Mouse (Mus musculus): ENCODE results near the gene Ythdf2.
"Not testable (repeated sequence)": the region's sequence is repeated elsewhere in the genome, so short reads cannot be mapped to it uniquely, and the experiment has no call there.

Gene Ythdf2

DNA sequence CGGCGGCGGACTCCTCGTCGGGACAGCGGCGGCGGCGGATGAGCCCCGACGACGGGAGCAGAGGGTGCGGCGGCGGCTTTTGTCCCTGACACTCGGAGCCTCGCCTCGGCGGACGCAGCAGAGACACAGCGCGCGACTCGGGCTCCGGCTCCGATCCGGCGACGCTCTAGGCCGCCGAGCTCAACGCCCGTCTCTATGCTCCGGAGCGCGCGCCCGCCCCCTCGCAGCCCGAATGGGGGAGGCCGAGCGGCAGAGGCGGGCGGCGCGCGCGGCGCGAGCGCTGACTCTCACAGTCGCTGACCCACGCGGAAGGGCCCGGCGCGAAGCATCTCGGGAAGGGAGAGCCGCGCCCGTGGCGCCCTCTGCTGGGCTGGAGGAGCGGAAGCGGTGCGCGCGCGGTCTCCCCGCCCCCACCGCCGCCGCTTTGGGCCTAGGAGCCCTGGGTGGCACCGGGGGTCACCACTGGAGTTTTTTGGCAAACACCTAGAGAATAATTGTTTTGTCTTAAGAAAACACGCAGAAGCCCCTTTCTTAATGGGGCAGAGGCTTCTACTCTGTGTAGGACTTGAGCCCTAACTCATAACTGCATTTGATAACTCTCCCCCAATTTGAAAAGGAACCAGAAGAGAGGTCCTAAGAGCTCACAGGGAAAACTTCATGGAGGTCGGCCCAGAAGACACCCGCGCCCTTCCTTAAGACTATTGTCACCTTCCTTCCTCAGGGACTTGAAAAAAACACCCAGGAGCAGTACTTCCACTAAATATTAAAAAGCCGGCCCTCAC is at the start of gene Ythdf2:
TSS of gene Ythdf2 (minus strand) at position 351 of the 782 bp plus-strand sequence.
- peak; percentile 97 for DNase-seq (ENCODE audit: low read depth)

DNA sequence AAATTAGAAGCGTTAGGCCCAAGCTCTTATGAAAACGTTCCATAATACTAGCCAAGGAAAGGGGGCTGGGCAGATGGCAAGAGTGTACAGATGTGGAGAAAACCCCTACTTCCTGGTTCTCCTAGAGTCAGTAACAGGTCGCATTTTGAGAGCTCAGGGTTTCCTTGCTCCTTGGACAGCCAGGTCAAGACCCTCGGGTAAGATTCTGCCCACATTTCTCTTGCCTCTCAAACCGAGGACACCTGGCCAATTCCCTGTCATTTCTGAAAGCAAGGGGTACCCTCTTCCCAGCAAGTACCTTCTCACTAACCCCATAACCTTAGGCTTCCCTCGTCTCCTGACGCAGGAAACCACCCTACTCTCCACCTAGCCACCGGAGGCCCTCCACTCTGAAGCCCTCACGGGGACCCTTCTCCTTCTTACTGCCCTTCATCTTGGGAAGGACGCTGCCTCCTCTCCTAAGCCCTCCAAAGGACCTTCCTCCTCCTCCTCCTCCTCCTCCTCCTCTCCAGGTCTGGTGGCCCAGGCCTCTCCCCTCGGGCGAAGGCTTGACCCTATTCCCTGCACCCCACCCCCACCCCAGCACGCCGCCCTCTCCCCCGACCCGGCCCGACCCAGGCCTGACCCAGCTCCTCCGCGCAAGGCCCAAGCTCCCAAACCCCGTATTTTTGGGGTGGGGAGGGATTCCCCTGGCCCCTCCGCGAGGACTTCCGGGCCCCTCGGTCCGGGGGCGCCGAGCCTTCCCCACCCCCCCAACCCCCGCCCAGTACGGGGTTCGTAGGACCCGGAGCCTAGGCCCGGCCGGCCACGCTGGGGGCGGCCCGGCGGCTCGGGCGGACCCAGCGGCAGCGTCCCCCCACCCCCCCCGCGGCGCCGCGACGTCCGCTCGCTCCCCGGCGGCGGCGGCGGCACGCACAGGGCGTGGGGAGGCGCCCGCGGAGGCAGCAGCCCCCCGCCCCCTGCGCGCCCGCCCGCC is 48.6 kb upstream of the Ythdf2 start:
- peak; percentile 76 for DNase-seq (ENCODE audit: low read depth)

DNA sequence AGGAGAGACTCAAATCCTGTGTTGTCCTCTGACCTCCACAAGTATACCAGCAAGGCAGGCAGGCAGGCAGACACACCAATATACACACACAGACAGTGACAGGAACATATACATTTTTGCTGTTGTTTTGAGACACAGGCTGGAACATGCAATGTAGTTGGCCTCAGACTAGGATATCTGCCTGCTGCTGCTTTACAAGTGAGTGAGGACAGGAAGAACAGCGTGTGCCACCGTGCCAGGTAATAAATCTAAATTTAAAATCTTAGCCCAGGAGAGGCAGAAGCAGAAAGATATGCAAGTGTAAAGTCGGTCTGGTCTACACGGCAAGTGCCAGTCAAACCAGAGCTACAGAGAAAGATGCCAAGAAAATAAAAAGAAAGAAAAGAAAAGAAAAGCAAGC is 47.1 kb upstream of the Ythdf2 start:
- DNase-seq (ENCODE audit: low read depth) = no peak

DNA sequence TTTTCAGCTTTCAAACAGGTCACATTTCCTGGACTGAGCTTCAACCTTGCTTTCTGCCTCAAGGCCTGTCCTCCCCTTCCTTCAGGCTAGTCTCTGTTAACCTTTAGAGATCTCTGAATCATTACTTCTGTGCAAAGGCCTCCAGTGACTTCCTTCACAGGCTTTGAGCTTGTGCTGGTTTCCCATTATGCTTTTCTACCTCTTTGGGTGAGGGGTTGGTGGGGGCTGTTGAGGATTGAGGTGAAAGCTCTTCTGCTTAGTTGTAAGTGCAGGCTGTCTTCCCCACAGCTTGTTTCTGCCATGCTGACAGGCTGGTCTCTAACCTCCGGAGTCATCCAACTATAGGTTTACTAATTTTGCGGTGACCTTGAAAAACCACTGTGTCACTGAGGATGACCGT is 44.3 kb upstream of the Ythdf2 start:
- DNase-seq (ENCODE audit: low read depth) = no peak

DNA sequence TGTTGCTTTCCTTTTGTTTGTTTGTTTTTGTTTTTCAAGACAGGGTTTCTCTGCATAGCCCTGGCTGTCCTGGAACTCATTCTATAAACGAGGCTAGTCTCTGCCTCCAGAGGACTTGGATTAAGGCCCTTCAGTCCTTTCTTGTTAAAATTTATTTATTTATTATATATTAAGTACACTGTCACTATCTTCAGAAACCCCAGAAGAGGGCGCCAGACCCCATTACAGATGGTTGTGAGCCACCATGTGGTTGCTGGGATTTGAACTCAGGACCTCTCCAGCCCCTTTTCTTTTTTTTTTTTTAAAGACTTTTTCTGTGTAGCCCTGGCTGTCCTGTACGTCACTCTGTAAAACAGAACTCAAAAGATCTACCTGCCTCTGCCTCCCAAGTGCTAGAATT is 42.9 kb upstream of the Ythdf2 start:
- DNase-seq (ENCODE audit: low read depth) = peak; percentile 34

DNA sequence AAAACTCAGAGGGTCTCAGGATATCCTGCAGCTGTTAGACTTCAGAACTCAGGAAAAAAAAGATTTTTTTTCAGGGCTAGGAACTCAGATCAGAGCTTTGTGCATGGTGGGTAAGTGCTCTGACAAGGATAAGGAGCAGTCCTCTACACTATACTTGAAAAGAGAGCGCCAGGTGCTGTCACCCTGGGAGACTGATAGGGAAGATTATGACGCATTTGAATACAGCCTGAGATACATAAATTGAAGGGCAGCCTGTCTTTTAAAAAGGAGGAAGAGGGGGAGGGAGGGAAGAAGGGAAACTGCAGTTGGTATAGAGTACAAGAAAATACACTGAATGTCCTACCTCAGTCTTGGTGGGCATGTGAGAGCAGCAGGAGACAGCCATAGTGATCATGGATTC is 41.5 kb upstream of the Ythdf2 start:
- DNase-seq (ENCODE audit: low read depth) = no peak

DNA sequence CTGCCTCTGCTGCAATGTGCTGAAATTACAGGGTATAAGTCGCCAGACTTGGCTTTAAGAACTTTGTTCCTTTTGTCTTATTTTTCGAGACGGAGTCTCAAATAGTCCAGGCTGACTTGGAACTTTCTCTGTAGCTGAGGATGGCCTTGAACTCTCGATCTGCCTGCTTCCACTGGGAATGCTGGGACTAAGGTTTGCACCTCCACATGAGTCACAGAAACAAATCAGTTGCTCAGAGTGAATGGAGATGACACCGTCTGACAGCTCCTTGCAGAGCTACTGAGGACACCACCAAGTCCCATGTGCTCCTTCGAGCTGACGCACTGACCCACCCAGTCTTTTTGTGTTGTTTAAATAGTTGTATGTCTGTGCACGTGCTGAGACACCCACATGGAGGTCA is 41.0 kb upstream of the Ythdf2 start:
- DNase-seq (ENCODE audit: low read depth) = no peak

DNA sequence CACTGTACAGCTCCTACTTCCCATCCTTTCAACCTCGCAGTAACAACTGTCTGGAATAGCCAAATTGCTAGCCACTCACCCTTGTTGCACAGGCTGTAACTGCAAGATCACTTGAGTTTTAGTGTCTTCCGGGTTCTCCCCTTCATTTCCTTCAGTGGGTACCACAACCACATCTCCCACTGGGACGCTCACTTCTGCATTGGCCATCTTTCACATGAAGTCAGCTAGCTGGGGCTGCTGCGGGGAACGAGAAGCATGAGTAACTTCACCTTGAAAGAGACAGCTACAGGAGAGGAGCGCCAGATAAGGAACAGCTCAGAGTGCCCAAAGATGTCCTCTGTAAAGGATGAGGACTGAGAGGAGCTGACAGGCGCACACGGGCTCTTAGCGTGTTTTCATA is 39.5 kb upstream of the Ythdf2 start:
- DNase-seq (ENCODE audit: low read depth) = no peak

DNA sequence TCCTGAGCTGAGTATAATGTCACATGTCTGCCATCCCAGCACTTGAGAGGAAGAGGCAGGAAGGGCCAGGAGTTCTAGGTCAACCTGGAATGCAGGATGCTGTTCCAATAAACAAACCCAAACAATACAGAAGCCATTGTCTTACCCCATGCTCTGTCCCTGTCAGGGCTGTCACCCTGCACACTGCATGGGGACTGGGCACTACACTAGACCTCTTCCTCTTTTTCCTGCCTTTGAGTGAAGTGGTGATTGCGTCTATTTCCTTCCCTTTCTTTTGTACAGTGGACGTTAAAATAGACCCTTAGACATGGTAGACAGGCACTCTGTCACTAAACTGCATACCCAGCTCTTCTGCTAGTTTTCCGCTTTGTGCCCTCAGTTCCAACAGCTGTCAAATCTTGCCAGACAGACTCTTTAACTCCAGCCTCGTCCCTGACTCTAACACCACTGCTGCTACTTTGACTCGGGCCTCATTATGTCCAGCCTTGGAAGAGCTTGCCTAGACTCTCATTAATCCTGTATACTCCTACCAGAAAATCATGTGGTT is 35.4 kb upstream of the Ythdf2 start:
- no peak for DNase-seq (ENCODE audit: low read depth)

DNA sequence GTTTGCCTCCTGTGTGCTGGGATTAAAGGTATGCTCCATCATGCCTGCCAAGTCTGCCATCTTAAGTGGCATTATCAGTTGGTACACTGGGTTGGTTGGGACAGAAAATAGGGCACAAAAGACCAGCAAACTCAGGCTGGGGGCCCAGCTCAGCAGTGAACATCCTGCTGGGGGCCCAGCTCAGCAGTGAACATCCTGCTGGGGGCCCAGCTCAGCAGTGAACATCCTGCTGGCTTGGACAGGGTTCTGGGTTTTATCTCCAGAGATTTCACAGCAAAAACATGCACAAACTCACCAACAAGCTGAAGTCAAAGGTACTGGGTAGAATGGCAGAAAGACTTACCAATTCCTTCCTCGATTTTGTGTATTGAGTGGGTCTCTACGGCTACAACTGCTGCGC is 33.5 kb upstream of the Ythdf2 start:
- no peak for DNase-seq (ENCODE audit: low read depth)

DNA sequence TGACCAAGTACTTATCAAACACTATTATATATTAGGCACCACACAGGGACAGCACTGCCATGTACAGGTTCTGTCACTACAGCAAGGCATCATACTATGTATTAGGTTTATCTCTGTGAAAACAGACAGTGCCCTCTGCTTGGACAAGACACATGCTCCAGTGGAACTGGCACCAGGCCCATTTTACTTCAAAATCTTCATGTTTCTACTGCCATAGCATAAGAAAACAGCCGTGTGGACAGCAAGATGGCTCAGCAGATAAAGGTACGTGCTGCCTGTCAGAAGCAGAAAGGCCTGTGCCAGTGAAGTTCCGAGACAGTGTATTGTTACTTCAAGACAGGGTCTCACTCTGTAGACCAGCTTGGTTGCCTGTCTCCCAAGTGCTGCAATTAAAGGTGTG is 29.1 kb upstream of the Ythdf2 start:
- DNase-seq (ENCODE audit: low read depth) = no peak

DNA sequence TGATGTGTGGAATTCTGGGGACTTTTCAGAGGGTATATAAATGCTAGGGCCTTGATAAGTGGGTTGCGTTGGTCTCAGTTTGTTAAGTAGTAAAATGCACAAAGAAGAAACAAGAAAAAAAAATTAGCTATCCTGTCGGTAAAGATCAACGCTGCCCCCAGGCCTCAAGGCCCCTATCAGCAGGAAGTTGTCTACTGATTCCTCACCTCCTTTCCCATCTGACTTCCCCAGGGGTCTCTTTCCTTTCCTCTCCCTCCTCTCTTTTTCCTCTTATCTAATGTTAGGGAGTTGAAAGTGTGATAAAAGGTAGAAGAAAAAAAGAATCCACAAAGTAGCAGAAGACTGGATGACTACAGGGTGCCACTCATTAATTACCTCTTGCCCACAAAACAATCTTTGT is 28.3 kb upstream of the Ythdf2 start:
- no peak for DNase-seq (ENCODE audit: low read depth)

DNA sequence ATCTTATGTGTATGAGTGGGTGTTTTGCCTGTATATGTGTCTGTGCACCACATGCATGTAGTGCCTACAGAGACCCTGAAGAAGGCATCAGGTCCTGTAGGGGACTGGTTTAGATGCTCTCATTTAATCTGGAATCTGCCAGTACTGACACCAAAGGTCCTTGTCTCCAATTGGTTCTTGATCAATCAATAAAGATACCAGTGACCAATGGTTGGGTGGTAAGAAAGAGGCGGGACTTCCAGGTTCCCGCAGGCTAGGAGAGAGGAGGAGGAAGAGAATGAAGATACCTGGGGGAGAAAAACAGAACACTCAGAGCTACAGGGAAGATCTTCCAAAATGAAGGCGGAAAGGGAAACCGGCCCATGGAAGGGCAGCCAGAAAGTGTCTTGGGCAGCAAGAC is 26.3 kb upstream of the Ythdf2 start:
- no peak for DNase-seq (ENCODE audit: low read depth)

DNA sequence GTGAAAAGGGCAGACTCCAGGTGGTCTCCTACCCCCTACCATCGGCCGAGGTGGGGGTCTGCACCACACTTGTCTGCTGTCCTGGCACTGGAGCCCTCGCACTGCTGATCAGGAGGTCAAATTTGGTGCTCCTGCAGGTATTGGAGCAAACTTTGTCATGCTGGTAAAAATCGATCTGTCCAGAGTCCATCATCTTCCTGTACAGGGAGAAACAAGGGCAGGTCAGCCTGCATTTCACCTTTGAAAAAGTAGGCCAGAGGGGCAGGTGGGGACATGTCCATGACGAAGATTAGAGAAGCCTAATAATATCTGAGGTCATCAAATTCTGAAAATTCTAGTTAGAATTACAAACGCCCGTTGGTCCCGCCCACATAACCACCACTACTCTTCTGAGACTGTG is 22.6 kb upstream of the Ythdf2 start:
- DNase-seq (ENCODE audit: low read depth) = no peak

DNA sequence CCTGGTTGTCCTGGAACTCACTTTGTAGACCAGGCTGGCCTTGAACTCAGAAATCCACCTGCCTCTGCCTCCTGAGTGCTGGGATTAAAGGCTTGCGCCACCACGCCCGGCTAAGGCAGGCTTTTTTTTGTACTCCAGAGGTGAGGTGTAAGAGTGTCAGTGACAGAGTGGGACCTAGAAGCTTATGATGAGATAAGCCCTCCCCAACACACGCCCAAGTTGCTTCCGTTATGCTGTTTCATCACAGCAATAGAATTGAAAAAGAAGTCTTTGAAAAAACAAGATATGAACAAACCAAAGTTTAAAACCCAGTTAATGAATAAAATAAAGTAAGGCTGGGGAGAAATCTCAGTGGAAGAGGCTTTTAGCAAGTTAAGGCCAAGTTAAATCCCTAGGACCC is 18.3 kb upstream of the Ythdf2 start:
- no peak for DNase-seq (ENCODE audit: low read depth)

DNA sequence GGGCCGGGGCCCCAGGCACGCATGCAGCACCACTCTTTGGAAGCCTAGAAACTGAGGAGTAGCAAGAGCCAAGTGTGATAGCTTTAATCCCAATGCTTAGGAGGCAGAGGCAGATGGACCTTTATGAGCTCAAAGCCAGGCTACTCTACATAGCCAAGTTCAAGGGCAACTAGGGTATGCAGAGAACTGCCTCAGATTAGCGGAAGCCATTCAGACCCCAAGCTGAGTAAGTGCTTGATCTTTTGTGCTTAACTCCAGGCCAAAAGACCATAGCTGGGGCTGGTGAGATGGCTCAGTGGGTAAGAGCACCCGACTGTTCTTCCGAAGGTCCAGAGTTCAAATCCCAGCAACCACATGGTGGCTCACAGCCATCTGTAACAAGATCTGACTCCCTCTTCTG is 9.9 kb upstream of the Ythdf2 start:
- not testable (repeated sequence) for DNase-seq (ENCODE audit: low read depth)

DNA sequence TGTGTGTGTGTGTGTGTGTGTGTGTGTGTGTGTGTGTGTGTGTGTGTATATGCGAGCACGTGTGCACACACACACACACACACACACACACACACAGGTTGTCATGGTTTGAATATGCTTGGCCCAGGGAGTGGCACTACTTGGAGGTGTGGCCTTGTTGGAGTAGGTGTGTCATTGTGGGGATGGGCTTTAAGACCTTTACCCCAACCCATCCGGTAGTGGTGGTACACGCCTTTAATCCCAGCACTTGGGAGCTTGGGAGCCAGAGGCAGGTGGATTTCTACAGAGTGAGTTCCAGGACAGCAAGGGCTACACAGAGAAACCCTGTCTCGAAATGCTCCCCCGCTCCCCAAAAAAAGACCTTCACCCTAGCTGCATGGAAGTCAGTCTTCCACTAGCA is 6.3 kb upstream of the Ythdf2 start:
- DNase-seq (ENCODE audit: low read depth) = not testable (repeated sequence)

DNA sequence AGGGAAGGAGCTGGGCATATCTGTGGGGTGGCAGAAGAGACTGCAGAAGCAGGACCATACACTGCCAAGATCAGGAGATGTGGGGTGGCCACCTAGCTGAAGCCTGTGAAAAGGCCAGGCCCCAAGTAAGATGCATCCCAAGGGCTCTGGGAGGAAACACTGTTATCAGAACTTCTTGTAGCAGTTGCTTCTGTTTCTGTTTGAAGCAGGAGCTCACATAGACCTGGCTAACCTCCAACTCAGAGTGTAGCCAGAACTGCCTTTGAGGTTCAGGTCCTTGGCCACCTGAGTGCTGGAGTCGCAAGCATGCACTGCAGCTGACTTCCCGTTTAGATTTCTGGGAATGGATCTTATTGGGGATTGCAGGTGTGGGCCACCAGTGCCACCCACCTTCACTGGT is 5.7 kb upstream of the Ythdf2 start:
- DNase-seq (ENCODE audit: low read depth) = no peak

DNA sequence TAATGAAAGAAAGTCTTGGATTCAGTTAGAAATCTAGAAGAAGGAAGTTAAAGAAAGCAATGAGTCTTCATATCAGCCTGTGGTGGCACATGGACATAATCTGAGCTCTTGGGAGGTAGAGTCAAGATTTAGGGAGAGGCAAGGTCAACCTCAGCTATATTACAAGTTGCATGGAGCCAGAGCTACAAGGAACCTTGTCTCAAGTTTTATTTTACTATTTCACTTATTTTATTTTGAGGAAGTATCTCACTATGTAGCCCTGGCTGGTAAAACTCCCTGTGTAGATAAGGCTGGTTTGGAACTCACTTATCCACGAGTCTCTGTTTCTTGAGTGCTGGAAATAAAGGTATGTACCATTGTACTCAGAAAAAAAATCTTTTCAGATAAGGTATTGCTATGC is 4.5 kb upstream of the Ythdf2 start:
- DNase-seq (ENCODE audit: low read depth) = no peak

DNA sequence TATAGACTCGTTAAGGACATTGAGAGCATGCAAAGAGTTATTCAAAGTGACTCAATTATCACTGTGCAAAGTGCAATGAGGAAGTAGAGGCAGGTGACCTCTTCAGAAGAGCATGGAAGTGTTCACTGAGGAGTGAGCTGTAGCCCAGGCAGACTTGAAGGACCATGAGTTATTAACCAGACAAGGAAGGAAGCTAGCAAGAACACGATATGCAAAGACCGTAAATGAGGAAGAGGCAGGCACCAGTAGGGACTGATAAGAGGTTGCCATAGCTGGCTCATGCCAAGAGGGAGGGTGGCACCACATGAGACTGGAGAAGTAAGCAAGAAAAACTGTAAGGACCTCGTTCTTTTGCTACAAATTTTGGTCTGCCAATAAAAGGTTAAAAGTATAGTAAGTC is 2.7 kb upstream of the Ythdf2 start:
- no peak for DNase-seq (ENCODE audit: low read depth)

DNA sequence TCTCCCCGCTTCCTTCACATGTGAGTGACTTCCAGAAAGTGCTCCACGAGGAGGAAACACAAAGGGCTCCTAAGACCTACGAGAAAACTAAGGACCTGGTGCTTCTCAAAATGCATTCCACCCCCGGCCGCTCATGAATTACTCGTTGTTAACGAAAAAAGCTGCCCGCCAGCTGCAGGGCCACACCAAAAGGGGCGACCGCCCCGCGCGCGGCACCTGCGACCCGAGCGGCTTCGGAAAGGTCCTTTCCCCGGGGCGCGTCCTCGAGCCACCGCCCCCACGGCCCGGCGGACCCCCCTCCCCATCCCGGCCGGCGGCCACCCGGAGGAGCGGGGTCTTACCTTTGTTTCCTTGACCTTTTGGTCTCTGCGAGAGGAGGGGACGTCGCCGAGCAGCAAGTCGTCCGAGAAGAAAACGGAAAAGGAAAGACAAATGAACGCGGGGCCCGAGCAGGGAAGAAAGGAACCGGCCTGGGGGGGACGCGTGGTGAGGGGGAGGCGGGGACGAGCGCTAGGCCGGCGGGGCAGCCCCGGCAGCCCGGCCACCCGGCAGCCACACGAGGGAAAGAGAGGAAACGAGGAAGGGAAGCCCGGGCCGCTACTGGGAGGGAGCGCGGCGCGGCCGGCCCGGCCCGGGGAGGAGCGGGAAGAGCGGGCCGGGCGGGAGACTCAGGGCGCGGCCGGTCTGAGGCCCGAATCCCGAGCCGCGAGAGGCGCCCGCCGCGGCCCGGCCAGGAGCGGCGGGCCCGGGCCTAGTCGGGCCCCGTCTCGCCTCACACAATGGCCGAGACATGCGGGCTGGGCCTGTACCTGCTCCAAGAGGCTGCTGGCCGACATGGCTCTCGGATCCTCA is 786 bp downstream of the Ythdf2 start:
- peak; percentile 12 for DNase-seq (ENCODE audit: low read depth)

DNA sequence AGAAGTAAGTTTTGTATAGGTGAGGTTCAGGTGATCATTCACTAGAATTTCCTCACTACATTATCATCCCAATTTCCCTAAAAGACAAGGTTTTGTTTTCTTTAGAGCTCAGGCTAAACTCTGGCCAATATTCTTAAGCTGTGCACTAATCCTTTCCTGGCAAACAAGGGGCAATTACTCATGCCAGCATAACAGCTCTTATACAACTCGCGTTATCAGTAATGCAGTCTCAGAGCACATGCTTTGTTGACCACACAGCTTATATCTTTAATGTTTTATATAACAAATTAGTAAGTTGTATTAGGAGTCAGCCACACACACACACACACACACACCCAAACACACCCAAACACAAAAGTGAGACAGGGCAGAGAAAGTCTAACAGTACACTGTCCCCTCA is 1.8 kb downstream of the Ythdf2 start:
- DNase-seq (ENCODE audit: low read depth) = peak; percentile 56
